Mouse (Mus musculus): Measurements from ENCODE around the gene OR5BS1P.
"Not testable (repeated sequence)": the region's sequence is repeated elsewhere in the genome, so short reads cannot be mapped to it uniquely, and the experiment has no call there.

OR5BS1P gene

DNA sequence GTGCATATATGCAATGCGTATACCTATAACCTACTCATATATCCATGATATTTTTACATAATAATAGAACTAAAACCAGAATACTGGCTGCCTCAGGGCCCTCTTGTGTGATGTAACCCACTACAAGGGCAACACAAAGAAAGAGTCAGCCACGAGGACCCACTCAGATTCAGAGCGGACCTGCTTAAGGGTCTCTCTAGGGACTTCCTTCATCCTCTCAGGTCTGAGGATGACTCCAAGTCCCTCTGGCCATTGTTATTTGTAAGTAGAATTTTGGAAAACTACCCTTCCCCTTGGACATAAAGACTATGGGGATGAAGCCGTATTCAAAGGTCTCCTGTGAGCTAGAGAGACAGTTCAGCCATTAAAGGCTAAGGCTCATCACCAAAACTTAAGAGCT lies at the start of gene OR5BS1P:
Gene OR5BS1P (plus strand): TSS at position 301 of the 400 bp plus-strand sequence.
- no peak for DNase-seq

DNA sequence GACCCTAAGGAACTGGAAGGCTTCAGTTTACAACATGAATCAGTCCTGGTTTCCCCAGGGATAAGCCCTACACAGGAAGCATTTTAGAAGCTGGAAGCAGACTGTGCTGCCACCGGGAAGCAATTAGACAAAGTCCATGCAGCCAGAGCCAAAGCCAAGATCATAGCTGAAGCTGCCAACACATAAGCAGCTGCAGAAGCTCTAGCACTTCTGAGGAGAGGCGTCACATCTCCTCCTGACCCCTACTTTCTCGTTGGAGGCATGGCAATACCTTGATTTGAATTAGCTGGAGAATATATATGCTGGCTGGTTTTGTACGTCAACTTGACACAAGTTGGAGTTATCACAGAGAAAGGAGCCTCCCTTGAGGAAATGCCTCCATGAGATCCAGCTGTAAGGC lies 48.8 kb upstream of the OR5BS1P start:
- DNase-seq: no peak

DNA sequence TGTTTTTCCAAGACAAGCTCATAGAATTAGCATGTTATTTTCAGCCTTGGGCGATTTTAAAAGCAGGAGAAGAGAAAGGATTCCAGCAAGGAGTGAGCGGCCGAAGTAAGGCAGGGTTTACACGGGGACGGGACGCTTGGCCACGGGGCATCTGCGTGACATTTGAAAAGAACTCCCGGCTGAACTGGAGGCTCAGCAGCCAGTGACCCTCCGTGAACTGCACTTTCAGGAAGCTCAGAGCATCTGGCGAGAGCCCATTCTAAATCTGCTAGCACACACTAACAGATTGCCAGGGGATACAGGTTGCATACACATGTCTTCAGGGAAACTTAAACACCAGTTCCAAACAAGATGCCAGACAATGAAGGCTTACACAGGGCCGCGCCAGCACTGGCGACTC lies 45.4 kb upstream of the OR5BS1P start:
- DNase-seq: no peak

DNA sequence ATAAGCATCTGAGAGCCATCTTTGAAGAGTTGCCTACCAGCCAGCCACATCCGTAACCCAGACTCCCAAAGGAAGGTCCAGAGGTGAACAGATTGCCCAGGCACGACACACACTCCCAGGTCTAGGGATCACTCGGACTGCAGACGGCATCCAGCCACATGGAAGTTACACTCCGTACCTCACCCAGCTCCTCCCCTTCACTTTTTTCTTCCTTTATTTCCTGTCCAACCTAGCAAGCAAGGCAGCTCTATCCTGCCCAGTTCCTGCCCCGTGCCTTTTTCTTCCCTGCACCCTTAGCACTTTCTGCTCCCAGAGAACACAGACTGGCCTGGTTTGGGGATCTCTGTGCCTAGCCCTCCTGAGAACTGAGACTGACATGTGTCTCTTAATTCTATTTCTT lies 44.9 kb upstream of the OR5BS1P start:
- DNase-seq: no peak

DNA sequence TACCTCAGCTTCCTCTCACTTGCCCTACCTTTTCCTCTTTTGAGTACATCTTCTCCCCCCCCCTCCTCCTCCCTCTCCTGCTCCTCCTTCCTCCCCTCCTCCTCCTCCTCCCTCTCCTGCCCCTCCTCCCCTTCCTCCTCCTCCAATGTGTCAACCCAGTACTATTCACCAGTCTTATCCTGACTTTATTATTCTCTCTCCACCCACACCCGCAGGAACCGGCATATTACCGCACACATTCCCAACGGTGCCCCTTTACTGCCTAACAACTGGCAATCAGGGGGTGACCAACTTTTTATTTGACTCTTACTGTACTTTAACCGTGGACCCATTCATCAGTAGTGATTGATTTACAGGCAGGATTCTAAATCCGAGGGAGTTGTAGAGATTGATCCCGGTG lies 44.5 kb upstream of the OR5BS1P start:
- DNase-seq: no peak

DNA sequence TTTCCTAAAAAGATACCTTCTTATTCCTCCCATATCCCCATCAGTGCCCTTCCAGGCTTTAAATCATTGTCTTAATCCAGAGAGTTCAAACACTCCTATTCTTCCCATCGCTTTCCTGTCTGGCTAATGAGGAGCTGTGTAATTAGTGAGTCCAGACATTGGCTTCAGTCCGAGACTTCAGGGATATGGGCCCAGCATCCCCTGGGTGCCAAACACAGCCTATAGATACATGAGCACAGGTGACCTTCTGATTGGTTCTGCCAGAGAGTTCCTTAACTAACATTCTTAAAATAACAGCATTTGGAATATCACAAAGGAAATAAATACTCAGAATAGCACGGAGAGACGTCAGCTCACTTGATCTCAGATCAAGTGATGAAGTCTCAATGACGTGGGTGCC lies 38.8 kb upstream of the OR5BS1P start, which contains the start of gene Olfr282:
Gene Olfr282 (plus strand): TSS at position 301 of the 400 bp plus-strand sequence.
- DNase-seq: not testable (repeated sequence)

DNA sequence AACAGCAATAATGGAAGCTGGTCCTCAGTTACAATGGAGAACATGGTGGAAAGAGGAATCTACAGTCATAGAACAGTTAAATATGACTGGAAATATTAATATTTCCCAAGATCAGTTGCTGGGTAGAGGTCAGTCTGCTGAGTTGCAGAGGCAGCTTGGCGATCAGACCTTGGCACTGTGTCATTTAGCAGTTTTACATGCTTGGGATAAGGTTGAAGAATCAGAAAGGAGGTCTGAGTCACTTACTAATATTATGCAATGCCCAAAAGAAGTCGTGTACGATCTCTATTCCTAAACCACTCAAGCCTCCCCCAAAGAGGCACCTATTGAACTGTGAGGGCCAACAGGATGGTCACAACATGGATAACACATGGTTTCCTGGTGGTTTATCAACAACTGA lies 25.1 kb upstream of the OR5BS1P start:
- DNase-seq: no peak

DNA sequence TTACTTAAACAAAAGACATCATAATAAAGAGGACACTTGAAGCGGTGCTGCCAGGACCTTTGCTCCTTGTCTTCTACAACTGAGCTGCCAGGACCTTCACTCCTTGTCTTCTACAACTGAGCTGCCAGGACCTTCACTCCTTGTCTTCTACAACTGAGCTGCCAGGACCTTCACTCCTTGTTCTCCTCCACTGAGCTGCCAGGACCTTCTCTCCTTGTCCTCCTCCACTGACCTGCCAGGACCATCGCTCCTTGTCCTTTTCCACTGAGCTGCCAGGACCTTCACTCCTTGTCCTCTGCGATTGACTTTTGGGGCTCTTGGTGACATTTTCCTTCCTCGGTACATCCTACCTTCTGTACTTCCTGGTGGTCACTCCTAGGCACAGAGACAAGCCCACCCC lies 21.2 kb upstream of the OR5BS1P start:
- DNase-seq: peak; percentile 13

DNA sequence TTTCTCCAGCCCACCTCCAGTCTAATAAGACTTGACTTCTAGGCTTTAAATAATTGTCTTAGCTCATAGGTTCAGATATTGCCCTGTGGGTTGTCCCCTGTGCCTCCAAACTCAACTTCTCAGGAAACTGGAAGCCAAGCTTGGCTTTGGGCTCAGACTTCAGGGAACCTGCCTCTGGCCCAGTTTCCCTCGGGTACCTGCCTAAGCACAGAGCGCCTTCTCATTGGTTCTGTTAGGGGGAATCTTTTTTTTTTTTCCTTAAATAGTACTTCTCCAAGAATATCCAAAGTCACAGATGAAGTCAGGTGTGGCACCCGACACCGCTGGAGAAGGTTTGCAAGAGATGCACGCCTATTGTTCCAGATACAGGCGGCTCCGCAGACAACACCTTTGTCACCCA lies 17.4 kb upstream of the OR5BS1P start, which contains the start of gene Olfr281:
Gene Olfr281 (plus strand): TSS at position 301 of the 400 bp plus-strand sequence.
- no peak for DNase-seq

DNA sequence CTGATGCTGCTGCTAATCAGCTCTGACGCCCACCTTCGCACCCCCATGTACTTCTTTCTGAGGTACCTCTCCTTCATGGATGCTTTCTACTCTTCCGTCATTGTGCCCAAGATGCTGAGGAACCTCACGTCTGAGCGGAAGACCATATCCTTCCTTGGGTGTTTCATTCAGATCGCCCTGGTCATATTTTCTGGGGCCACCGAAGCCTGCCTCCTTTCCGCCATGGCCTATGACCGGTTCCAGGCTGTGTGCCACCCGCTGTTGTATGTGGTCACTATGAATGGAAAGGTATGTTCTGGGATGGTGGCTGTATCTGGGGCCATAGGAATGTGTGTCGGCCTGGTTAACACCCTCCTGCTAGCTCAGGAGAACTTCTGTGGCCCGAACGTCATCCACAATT lies 1.8 kb downstream of the OR5BS1P start:
- DNase-seq: no peak

DNA sequence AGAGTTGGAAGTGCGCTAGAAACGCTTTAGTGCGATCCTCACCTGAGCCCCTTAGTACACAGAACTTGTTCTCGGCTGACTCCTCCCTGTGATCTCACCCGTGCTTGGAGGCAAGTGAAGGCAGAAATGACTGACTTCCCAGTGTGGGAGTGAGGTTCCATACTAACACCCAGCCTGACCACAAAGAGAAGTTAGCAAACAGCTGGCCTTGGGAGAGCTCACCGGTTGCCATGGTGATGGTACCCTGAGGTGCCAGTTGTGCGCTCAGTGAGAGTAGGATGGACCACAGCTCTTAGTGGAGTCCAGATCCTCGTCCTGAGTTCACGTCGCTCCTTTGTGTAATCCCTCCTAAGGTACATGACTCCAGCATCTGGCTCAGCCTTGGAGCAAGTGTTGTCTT lies 5.3 kb downstream of the OR5BS1P start:
- DNase-seq: no peak

DNA sequence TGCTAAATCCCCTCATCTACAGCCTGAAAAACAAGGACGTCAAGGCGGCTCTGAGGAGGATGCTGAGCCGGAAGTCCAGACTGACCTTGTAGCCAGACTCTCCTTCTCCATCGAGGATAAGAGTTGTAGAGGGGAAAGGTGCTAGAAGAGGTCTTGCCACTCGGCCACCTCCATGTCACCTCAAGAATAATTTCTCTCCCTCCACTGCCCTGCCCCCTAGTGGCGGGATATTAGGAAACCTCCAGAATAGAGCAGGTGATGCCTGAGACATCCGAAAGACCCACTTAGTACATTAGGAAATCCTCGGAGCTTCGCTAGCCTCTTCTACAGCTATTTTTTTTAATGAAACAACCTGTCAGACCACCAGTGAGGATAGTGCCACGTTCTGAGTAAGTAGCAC lies 5.7 kb downstream of the OR5BS1P start:
- DNase-seq: peak; percentile 20

DNA sequence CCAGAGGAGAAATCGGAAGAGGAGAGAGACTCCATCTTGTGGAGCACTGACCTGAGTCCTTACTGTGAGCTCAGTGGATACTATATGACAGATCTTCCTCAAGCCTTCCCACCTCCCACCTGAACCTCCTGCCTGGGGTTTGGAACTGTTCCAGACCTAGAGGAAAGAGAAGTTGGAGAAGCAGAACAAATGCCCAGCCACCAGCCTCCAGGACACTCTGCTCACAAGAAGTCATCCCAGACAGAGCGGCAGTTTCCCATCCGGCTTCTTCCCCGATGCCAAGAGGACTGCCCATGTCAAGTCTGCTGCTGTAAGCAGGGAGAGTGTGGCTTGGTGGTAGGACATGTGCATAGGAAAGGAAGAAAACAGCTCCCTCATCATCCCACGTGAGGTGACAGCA lies 6.6 kb downstream of the OR5BS1P start:
- no peak for DNase-seq

DNA sequence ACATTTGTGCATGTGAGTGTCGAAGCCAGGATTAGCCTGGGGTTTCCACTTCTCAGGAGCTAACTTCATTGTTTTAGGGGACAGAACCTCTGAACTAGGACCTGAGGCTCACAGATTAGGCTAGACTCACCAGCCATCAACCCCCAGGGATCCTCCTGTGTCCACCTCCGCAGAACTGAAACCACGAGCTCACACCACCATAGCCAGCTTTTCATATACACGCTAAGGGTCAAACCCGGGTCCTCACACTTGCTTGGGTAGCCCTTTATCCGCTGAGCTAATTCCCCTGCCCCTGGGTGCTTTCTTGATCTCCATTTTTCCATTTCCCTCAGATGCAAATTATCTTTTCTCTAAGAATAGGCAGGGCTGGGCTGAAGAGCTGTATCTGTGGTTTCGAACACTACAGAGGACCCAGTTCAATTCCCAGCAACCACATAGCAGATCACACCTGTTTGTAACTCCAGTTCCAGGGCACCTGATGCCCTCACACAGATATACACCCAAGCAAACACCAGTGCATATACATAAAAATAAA lies 9.9 kb downstream of the OR5BS1P start:
- DNase-seq: no peak

DNA sequence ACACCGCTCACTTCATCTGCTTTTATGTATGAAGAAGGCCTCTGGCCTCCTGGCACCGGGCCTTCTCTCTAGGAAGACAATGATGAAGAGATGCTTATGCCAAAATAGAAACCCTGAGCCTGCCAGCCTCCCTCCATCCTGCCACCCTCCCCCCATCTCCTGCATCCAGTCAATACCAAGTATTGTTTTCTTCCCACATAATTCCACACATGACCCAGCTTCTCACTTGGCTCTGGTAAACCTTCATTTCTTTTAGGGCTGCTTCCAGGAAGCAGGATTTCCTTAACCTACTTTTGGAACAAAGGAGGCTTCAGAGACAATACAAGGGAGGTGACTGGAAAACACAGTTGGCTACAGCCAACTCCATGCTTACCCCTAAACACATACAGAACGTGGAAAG lies 13.0 kb downstream of the OR5BS1P start, which contains the start of gene Lalba:
Gene Lalba (minus strand): TSS at position 21 of the 400 bp plus-strand sequence.
- DNase-seq: no peak

DNA sequence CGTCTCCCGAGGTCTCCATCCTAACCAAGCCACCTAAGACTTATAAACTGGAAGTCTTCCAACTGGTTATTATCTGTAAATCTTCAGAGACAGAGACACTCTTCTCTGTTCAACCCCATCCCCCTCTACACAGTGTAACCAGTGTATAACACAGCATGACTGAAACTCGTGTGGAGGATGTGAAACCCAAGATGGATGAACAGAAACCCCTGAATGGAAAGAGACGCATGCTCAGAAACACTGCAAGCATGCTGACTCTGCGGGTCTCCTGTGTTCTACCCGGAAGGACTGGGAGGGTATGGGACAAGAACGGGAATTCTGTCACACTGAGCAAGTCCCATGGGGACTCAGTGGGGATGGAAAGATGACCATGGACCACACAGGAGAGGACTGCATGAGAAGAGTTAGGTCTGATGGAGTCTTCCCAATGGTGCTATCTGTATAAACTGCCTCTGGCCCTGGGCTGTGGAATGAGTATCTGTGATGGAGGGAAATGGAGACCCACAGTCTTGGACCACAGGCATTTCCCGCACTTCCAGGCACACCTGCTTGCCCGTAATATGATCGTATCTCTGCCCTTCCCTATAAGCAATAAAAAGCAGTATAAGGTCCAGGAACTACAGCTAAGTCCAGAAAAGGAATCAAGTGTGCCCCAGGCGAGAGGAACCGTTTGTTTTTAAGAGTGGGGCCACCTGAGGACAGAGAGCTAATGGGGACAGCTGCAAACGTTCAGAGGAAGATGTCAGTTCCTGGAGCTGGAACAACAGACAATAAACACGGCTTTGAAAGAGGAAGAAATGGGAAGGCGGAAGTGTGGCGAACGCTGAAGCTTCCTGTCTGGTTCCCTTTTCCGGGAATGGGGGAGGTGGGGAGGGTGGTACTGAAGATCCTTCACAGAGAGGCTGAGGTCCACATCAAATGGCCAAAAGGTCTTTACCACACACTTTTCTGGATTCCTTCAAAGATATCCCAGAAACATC lies 14.5 kb downstream of the OR5BS1P start:
- DNase-seq: no peak

DNA sequence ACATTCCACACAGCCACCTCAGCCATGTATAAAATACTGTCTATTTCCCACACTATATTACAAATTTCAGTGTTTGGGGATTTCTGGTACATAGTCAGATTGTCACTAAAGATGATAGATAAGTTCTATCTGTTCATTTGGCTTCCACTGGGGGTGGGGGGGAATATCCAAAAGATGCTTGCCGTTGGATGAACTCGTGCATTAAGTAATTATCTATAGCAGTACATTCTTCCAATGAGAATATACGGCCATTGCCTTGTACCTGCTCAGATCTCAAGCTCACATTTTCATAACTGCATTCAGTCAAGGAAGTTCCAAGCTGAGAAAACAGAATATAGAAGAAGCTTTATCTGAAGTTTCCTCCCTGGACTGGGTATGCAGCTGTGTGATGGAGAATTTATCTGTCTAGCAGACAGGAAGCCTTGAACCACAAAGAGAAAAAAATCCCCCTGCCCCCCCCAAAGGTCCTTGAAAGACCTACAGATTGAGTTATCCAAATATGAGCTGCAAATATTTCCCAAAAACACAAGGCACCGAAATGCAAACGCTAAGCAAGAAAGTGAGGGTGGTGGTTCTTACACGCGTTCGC lies 16.8 kb downstream of the OR5BS1P start:
- DNase-seq: no peak

DNA sequence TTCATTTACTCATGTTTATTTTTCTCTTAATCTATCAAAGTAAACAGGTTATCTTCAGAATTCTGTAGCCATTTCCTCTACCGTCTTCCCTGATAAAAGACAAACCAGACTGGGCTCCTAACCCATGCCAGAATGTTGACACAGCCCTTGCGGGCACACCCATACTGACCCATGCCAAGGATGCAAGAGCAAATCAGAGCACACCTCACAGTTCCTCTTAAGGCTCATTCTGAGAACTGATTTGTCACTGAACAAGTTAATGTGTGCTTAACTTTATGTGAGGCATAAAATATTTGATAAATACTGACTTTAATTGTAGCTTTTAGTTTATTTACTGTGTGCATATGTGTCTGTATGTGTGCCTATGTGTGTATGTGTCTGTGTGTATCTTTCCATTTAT lies 21.6 kb downstream of the OR5BS1P start:
- DNase-seq: no peak

DNA sequence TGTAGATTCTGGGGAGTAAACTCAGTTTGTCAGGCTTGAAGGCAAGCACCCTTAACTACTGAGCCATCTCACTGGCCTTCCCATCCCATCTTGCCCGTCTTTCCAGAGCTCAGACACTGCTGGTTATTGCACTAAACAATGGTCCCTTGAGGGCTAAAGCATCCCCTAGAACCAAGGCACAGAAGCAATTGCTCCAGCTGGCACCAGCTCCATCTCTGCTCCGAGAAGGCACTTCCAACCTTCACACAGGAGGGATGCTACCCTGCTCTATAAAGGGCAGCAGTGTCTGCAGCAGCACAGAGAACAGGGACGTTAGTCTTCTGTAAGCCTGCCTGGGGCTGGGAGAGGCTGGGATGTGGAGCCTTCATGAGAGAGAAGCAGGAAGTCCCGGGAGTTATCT lies 22.4 kb downstream of the OR5BS1P start, which contains the start of gene Olfr279:
Gene Olfr279 (plus strand): TSS at position 301 of the 400 bp plus-strand sequence.
- DNase-seq: no peak

DNA sequence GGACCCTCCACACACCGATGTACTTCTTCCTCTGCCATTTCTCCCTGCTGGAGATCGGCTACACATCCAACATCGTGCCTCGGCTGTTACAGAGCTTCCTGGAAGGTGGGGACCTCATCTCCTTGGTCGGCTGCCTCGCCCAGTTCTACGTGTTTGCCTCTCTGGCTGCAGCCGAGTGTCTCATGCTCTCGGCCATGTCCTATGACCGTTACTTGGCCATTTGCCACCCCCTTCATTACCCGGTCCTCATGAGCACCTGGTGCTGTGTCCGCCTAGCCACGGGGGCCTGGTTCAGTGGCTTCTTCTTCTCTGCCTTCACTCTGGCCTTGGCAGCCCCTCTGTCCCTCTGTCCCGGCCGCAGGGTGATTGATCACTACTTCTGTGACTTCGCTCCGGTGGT lies 27.9 kb downstream of the OR5BS1P start:
- DNase-seq: no peak

DNA sequence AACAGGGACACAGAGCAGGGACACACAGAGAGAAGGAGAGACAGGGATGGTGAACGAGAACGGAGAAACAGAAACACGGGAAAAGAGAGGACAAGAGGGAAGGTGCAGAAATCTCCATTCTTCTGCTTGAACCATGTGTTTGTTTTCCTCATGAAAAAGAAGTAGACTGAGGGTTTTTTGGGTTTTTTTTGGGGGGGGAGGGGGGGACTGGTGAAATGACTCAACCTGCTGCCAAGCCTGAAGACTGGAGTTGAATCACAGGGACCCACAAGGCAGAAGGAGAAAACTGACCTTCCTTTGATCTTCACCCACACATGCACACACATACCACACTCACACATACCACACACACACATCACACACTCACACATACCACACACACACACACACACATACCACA lies 33.6 kb downstream of the OR5BS1P start:
- DNase-seq: no peak

DNA sequence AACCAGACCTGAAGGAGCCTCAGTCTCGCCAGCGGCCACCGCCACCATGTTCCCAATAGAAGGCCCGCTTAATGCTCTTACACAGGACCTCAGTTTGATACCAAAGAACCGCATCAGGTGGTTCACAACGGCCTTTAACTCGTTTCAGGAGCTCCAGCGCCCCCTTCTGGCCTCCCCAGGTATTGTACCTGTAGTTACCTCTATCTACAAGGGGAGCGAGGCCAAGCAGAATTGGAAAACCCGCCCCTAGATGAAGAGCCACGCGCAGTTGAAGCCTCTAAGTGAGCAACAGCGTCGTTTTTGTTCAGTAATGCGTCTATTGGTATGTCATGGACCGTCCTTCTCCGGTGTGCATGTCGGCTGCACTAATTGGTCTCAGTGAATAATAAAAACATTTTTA lies 34.8 kb downstream of the OR5BS1P start:
- peak; percentile 28 for DNase-seq

DNA sequence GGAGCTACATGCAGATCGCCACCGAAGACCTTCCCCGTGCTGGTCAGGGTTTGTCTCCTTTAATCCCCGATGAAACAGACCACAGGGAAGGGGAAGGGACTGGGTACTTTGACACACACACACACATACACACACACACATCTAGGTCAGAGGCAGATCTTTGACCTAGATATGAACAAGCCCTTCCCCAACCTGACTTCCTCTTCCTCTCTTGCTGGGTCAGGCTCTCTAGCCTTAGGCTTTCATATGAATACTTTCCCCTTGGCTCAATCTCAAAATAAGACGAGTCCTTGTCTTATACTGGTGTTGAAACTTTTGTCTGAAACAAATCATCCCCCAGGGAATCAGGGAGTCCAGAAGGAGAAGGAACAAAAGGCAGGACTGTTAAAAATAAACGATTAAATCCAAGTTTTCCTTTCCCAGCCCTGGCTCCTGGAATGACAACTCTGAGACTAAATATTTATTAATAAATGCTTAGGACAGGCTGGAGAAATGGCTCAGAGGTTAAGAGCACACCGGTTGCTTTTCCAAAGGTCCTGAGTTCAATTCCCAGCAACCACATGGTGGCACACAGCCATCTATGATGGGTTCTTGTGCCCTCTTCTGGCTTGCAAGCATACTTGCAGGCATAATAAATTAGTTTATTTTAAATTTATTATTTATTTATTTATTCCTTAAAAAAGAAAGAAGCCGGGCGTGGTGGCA lies 36.7 kb downstream of the OR5BS1P start:
- no peak for DNase-seq

Measured in cerebellum, adult 9-11 months (tissue).